Mouse (Mus musculus) kidney, postnatal 10 days (tissue): ENCODE results near the gene Tmem262.
A peak's percentile ranks its signal among the peaks of the same experiment; 100 is the strongest.
"Not testable (repeated sequence)": the region's sequence is repeated elsewhere in the genome, so short reads cannot be mapped to it uniquely, and the experiment has no call there.

Experiments used
- DNase-seq: peaks from one replicate; pipeline ENCODE4 v3.0.0; 2021; ENCODE audit warnings: mixed read lengths

Gene Tmem262

DNA sequence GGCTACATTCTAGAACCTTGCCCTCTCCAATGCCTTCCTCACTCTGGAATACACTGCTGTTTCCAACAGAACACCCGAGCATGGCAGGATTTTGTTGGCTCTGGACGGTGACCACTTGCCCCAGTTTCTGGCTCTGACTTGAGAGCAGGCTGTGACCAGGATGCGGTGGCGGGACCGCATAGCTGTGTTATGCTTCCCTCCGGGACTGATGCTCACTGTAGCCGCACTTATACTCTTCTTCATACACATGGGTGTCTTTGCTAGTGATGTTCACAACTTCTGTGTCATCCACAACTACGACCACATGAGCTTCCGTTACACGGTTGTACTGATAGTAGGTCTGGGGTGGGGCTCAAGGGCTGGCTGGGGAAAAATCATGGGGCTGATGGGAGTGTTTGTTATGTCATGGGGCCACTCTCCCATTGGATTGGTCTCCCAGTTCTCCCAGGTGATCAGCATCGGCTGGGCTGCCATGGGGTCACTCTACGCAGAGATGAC lies at the start of gene Tmem262:
Gene Tmem262, plus strand, starts transcription at position 51 of the 498 bp plus-strand sequence.
- no peak for DNase-seq

DNA sequence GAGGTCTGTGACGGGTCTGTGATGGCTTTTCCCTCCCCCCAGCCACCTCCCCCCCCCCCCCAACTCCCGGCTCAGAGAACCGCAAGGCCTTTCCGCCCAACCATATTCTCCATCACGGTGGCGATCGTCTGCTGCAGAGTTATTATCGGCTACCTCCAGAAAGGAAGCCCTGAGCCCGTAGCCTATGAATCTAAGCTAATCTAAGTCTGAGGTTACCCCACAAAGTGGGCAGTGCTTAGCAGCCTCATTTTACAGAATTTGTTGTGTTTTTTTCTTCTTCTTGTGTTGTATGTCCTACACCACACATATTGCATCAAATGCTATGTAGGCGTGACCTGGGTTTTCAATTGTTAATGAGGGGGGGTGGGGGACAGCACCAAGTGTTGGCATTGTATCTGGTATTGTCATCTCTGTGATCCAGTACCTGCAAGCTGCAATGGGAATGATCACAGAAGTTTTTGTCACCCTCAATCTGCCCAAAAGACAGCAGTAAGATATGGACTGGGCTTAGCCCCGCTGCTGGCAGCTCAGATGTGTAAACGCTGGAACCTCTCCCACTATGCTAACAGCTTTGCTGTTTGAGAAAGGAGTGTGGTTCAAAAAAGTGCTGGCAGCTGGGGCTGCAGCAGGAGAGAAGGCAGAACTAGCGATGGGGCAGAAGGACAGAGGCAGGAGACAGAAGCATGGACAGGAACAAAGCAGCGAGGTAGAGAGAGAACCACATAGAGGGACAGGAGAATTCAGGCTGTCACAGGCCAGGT lies 49.1 kb upstream of the Tmem262 start:
- no peak for DNase-seq

- DNase-seq = no peak
These were observed 43.8 kb upstream of the Tmem262 start for GRCm38 (mm10) chr19:6035966-6036585.

GRCm38 (mm10) chr19:6037695-6038094 lies 42.1 kb upstream of the Tmem262 start:
- DNase-seq = no peak

DNA sequence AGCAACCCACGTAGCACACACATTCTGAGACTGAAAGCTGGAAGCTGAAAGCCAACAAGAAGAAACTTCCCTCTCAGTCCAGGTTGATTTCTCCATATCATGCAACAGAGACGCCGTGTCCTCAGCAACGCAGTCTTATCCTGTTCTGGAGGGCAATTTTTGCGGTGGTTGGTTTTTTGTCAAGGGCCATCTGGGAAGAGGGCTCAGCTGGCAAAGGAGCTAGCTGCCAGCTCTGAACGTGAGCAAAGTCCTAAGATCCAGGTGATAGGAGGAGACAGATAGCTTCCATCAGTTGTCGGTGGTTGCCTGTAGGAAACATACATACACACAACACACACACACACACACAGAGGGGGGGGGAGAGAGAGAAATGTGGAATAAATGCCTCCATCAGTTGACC lies 41.5 kb upstream of the Tmem262 start:
- DNase-seq = no peak

DNA sequence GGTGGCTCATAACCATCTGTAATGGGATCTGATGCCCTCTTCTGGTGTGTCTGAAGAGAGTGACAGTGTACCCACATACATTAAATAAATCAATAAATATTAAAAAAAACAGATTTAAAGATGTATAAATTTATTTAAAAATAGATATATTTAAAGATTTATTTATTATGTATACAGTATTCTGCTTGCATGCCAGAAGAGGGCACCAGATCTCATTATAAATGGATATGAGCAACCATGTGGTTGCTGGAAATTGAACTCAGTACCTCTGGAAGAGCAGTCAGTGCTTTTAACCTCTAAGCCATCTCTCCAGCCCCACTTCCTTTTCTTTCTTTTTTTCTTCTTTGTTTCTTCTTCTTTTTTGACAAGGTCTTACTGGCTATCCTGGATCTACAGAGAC lies 39.8 kb upstream of the Tmem262 start:
- DNase-seq = no peak

DNA sequence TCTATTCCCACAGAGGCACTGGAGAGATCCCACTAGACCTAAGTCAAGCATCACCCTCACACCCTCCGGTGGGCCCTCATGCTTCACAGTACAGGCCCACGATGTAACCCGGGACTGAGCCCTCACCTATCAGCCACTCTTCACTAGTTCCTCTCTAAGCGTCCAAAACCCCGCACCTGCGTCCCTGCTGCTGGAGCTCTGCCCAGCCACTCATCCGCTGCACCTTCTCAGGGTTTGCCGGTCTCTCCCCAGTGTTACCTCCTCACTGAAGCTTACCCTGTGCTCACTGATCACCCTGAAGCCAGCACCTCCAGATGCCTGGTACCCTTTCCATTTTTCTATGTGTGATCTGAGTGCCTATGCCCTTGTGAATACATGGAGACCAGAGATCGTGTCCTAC lies 37.5 kb upstream of the Tmem262 start:
- no peak for DNase-seq

DNA sequence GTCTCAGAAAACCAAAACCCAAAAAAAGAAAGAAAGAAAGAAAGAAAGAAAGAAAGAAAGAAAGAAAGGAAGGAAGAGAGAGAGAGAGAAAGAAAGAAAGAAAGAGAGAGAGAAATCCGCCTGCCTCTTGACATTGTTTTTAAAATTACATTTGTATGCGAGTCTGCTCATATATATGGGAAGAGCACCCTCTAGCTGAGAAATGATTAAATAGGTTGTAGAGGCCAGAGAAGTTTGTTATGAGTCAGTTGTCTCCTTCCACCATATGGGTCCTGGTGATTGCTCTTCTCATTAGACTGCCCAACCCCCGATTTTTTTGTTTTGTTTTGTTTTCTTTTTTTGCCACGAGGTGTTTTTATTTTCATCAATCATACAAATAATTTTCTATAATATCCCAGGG lies 35.7 kb upstream of the Tmem262 start:
- not testable (repeated sequence) for DNase-seq

- no peak for DNase-seq
These were observed 34.2 kb upstream of the Tmem262 start for GRCm38 (mm10) chr19:6045366-6046293.

DNA sequence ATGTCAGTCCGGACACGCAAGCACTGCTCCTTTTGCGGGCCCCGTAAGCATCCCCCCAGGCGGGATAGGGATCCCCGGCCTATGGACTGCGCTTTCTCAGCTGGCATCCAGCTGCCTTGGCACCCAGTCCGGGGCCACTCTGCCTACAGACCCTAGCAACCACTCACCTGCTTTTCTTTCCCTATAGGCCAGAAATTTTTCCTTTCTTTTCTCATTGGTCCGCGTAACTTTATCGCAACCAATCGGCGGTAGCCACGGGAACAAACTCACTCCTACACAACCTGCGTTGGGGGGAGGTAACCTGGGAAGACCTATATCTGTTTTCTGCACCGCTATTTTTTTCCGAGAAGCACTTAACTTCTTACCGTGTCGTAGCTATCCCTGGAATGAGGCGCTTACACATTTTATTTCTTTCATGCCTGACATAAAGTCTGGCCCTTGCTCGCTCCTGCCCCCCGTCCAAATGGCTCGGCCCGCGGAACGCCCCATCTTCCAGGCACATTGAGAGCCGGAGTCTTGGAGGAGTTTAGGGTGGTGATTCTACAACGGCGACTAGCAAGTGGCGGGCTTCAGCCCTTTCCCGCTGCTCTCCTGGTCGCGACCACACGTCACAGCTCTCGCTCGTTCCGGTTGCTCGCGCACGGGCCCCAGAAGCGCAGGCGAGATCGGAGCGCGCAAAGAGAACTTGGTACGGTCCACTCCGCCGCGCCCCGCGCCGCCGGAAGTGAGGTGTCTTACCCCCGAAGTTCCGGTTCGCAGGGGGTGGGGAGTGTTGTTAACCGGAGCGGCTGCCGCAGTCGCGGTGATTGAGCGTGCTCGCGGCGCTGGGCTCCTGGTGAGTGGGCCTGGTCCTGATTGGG lies 33.3 kb upstream of the Tmem262 start, which contains the start of gene Syvn1:
Gene Syvn1, plus strand, starts transcription at position 283 of the 860 bp plus-strand sequence.
- DNase-seq = peak; percentile 93

- no peak for DNase-seq
These were observed 32.5 kb upstream of the Tmem262 start for GRCm38 (mm10) chr19:6047154-6047898.

- DNase-seq = no peak
These were observed 32.0 kb upstream of the Tmem262 start for GRCm38 (mm10) chr19:6047899-6048166.

- no peak for DNase-seq
These were observed 31.0 kb upstream of the Tmem262 start for GRCm38 (mm10) chr19:6048681-6049410.

DNA sequence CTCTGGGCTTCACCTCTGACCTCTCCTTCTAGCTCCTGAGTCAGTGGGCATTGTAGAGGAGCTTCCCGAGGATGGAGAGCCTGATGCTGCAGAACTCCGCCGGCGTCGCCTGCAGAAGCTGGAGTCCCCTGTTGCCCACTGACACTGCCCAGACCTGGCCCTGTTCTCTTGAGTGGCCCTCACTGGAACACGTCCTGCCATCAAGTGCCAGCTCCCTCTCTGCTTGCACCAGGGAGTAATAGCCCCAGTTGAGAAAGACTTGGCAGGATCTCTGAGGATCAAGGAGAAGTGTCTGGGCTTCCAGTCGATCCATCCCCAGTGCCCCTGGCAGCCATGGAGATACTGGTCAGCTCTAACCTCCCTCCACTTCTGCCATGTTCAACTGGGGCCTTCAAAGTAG lies 27.3 kb upstream of the Tmem262 start:
- no peak for DNase-seq

GRCm38 (mm10) chr19:6054296-6054695 lies 25.5 kb upstream of the Tmem262 start:
- no peak for DNase-seq

GRCm38 (mm10) chr19:6056696-6057095 lies 23.1 kb upstream of the Tmem262 start:
- DNase-seq = no peak

DNA sequence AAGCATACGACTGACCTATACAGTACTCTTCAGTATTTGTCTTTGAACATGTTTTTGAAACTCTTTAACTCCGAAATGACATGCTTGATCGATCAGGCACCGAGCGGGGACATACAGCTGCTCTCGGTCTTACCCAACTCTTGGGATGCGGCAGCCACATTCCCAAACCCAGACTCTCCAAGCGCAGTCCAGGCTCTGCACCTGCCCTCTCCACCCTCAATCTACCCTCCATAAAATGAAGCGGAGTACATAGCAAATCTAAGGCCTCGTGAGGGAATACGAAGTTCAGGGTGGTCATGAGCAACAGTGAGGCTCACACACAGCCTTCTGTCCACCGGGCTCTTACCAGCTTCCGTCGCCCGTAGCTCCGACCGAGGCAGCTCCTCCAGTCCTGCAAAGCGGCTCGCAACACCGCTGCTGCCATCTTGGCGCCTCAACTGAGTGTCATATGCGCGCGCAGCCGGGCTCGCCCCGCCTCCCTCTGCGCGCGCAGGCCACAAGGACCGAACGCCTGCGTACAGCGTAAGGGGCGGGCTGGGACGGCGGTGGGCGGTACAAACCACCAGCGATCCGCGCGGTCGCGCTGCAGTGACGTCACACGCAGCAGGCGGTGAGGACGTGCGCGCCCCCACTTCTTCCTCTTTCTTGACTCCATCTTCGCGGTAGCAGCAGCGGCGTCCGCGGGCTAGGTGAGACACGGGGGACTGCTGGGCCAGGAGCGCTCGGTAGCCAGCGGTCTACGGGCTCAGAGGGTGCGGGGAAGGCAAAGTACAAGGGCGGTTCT lies 22.3 kb upstream of the Tmem262 start, which contains the start of the genes Mrpl49 and Fau:
Gene Mrpl49, minus strand, starts transcription at position 473 of the 784 bp plus-strand sequence.
Gene Fau, plus strand, starts transcription at position 532 of the 784 bp plus-strand sequence.
- DNase-seq = peak; percentile 100

DNA sequence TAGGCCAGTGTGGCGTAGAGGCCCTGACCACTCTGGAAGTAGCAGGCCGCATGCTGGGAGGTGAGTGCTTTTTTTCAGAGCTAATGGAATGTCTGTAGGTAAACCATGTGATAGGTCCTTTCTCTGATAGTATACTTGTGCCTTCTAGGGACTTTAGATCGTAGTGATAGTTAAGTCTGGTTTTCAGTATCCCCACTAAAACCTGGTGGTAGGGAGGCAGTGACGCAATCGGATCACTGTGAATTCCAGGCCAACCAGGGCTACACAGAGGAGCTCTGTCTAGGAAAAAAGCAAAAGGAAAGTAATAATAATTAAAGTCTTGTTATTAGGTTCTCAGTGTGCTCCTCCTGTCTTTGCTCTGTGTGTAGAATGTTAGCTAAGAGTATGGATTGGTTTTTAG lies 21.3 kb upstream of the Tmem262 start:
- DNase-seq = no peak

GRCm38 (mm10) chr19:6058966-6059365 lies 20.9 kb upstream of the Tmem262 start:
- DNase-seq = no peak

DNA sequence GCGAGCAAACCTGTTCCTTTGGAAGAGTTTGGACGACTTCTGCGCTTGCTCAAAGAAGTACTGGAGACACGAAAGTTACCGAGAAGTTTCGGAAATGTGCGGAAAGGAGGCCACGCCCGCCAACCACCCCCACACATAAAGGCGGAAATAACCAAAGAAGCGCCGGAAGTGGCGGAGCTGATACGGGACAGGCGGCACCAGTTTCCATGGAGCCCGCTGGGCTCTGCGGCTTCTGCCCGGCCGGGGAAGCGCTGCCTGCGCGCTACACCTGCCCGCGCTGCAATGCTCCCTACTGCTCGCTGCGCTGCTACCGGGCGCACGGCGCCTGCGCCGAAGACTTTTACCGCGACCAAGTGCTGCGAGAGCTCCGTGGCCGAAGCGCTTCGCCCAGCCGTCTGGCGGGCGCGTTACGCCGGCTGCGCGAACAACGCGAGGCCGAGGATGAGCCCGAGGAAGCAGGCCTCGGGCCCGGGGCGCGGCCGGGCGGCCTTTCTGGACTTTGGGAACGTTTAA lies 18.8 kb upstream of the Tmem262 start, which contains the start of gene Znhit2:
Gene Znhit2, plus strand, starts transcription at position 172 of the 513 bp plus-strand sequence.
- DNase-seq = peak; percentile 96
